Mouse (Mus musculus): ENCODE data around the gene Slc1a2. TPM values are rescaled to one million over a fixed set of nuclear protein-coding genes. Genes with fewer than 3 reads are reported as not detected.

Gene Slc1a2
- total RNA-seq (2012; rRNA removed) (0.80 and 1.6 TPM in 2 replicates), total RNA-seq (2014; rRNA removed) (0.59 and 1.3 TPM in 2 replicates), polyA plus RNA-seq (2012; ENCODE audit: insufficient read length, low read depth) (1.3 and 1.6 TPM in 2 replicates)

DNA sequence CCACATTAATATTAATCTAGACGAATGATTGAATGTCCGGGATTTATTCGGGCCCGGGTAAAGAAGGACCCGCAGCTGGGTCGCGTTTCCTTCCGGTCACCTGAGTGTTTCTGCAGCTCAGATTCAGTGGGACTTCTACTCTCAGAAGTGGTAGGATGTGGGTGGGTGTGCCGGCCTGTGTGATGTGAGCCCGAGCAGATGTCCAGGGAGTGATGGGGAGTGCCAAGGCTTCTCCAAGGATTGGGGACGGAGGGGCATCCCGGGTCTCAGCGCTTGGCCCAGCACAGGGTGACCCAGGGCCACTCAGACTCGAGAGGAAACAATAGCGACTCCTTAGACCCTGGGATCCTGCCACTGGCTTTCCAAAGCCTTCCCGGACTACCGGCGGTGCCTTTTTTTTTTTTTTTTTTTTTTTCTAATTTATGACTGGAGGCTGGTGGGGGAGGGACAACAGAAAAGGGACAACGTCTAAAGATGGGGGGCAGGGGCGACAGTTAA is at the start of gene Slc1a2:
Slc1a2 (plus strand) TSS at position 497 of the 498 bp plus-strand sequence.
- in situ Hi-C loops (cut with MboI; ENCODE audit: low pct_ligation_motif_present, low pct_unique_long_range_greater_than_20kb, low sequenced_read_pairs): no loop called here
- no peak within 1 kb of the TSS for H3K9ac ChIP-seq (ENCODE audit: insufficient read depth, low read depth)

DNA sequence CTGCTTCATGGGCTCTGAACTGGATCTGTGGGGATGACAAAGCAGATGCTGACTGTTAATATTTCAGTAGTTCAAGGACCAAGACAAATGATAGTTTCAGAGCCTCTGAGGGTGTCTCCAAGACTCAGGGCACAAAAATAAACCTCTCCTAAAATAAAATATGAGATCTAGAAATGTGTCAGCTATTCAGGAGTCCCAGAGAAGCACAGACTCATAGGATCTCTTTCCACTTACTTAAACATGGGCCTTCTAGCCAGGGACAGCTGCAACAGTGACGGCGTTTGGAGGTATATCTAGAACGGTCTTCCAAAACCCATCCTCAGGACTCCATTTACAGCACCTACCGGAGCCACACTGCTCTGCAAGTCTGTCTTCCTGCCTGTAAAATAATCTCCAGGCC is 48.0 kb upstream of the Slc1a2 start:
- H3K9ac ChIP-seq (ENCODE audit: insufficient read depth, low read depth): no peak overlapping the region
- peaks cover 0 to 5% of the 10 kb centered on the region in 2 experiments; a peak in 1 of 4 replicates for H3K4me1 ChIP-seq (ENCODE audit: control insufficient read depth in 1 of 2, insufficient read depth in 2 of 2)
- no peaks in the 10 kb centered on the region for H3K27me3 ChIP-seq (replicated peaks)
- no peaks in the 10 kb centered on the region for H3K79me2 ChIP-seq (replicated peaks; ENCODE audit: control insufficient read depth, extremely low read depth, insufficient read depth, poor library complexity, severe bottlenecking)
- no peak for DNase-seq (ENCODE audit: extremely low read depth)
- no peaks in the 10 kb centered on the region for H3K9me3 ChIP-seq (replicated peaks; ENCODE audit: low read length)
- H3K36me3 ChIP-seq (replicated peaks in 1 of 2; ENCODE audit: control insufficient read depth in 1 of 2, insufficient read depth in 1 of 2, low read length in 1 of 2): no peaks in the 10 kb centered on the region
- H3K4me3 ChIP-seq (replicated peaks in 1 of 3; ENCODE audit: low read depth in 2 of 3, low read length in 2 of 3, poor library complexity in 1 of 3): no peak overlapping the region
- dilution Hi-C loops (cut with MboI; ENCODE audit: extremely low pct_ligation_motif_present, extremely low pct_unique_long_range_greater_than_20kb, low sequenced_read_pairs) (no loop called here), in situ Hi-C loops (cut with MboI; ENCODE audit: low pct_ligation_motif_present, low pct_unique_long_range_greater_than_20kb, low sequenced_read_pairs) (no loop called here)
- H3K4me2 ChIP-seq (ENCODE audit: insufficient read depth, low read depth, poor library complexity, severe bottlenecking): no peak overlapping the region
- TF ChIP-seq TBP (conservative IDR thresholded peaks at IDR 0.05; ENCODE audit: low read depth, low read length) (no peak), MAZ (IDR thresholded peaks at IDR 0.05; ENCODE audit: low read depth, low read length) (no peak), ELF1 (IDR thresholded peaks at IDR 0.05; ENCODE audit: low read depth, low read length) (no peak), ZKSCAN1 (IDR thresholded peaks at IDR 0.05; ENCODE audit: borderline replicate concordance, low read depth, low read length) (no peak), POLR2AphosphoS2 (IDR thresholded peaks at IDR 0.05; ENCODE audit: low read depth, low read length) (no peak), ETS1 (conservative IDR thresholded peaks at IDR 0.05; ENCODE audit: low read depth, low read length) (no peak), E2F4 (IDR thresholded peaks at IDR 0.05; ENCODE audit: insufficient replicate concordance, low read depth, low read length) (no peak), TCF12 (IDR thresholded peaks at IDR 0.05; ENCODE audit: low read depth, low read length) (no peak), CHD1 (IDR thresholded peaks at IDR 0.05; ENCODE audit: low read depth, low read length) (no peak), SIN3A (IDR thresholded peaks at IDR 0.05; ENCODE audit: low read length) (no peak), MXI1 (IDR thresholded peaks at IDR 0.05; ENCODE audit: low read depth, low read length) (no peak), HCFC1 (IDR thresholded peaks at IDR 0.05; ENCODE audit: low read depth, low read length) (no peak), KAT2A (IDR thresholded peaks at IDR 0.05; ENCODE audit: insufficient replicate concordance, low read length) (no peak), PAX5 (IDR thresholded peaks at IDR 0.05; ENCODE audit: low read length) (no peak)
- H3K27ac ChIP-seq (ENCODE audit: insufficient read depth, low read depth): no peak overlapping the region

More for the DNA sequence above, at the start of gene Slc1a2:
- no peaks in the 10 kb centered on the region for H3K79me2 ChIP-seq (replicated peaks; ENCODE audit: control insufficient read depth, extremely low read depth, insufficient read depth, poor library complexity, severe bottlenecking)
- H3K4me2 ChIP-seq (ENCODE audit: insufficient read depth, low read depth, poor library complexity, severe bottlenecking): peak within 1 kb of the TSS; percentile 51
- H3K27me3 ChIP-seq (replicated peaks): no peaks in the 10 kb centered on the region
- TF ChIP-seq BHLHE40 (IDR thresholded peaks at IDR 0.05; ENCODE audit: low read depth, low read length) (0 out of 2 replicates have a peak, but pooled peaks have one; percentile 10), HCFC1 (IDR thresholded peaks at IDR 0.05; ENCODE audit: low read depth, low read length) (no peak), KAT2A (IDR thresholded peaks at IDR 0.05; ENCODE audit: insufficient replicate concordance, low read length) (no peak), E2F4 (IDR thresholded peaks at IDR 0.05; ENCODE audit: insufficient replicate concordance, low read depth, low read length) (no peak)
- peaks cover 5% of the 10 kb centered on the region for H3K9me3 ChIP-seq (replicated peaks; ENCODE audit: low read length)
- H3K4me1 ChIP-seq (ENCODE audit: control insufficient read depth in 1 of 2, insufficient read depth in 2 of 2): peaks cover 5 to 10% of the 10 kb centered on the region in 2 experiments; a peak in 3 of 4 replicates
- no peak for DNase-seq (ENCODE audit: extremely low read depth)
- dilution Hi-C loops (cut with MboI; ENCODE audit: extremely low pct_ligation_motif_present, extremely low pct_unique_long_range_greater_than_20kb, low sequenced_read_pairs): no loop called here
- H3K27ac ChIP-seq (ENCODE audit: insufficient read depth, low read depth): no peak within 1 kb of the TSS
- H3K4me3 ChIP-seq (replicated peaks in 1 of 3; ENCODE audit: low read depth in 2 of 3, low read length in 2 of 3, poor library complexity in 1 of 3): no peak within 1 kb of the TSS
- H3K36me3 ChIP-seq (replicated peaks in 1 of 2; ENCODE audit: control insufficient read depth in 1 of 2, insufficient read depth in 1 of 2, low read length in 1 of 2): no peaks in the 10 kb centered on the region
